Mouse (Mus musculus) stomach, postnatal 0 days (tissue): ENCODE measurements around the gene Galnt15. TPM values are rescaled to one million over a fixed set of nuclear protein-coding genes. Genes with fewer than 3 reads are reported as not detected.

Experiments
- ATAC-seq: fragments of 200-750 bp; cut with Nextera tagmentation; 2 replicates; pipeline ENCODE4 v1.8.0; 2017; ENCODE audit not compliant: low FRiP score, low TSS enrichment
- DNase-seq: peaks from one replicate; pipeline ENCODE4 v3.0.0-alpha.2; 2016; ENCODE audit warnings: low spot score
- H3K27ac ChIP-seq: fragments of 300-500 bp; sonication (generic); replicated peaks from 2 replicates; pipeline ENCODE4 v1.5.1; 2014; ENCODE audit warnings: mild to moderate bottlenecking, control low read depth
- H3K27me3 ChIP-seq: fragments of 300-500 bp; sonication (generic); 2 replicates; pipeline ENCODE4 v1.6.1; 2014; ENCODE audit warnings: low read length; ENCODE audit not compliant: control insufficient read depth, insufficient read depth
- H3K36me3 ChIP-seq: fragments of 300-500 bp; sonication (generic); 2 replicates; pipeline ENCODE4 v1.6.1; 2014; ENCODE audit warnings: low read length, mixed read lengths; ENCODE audit not compliant: control insufficient read depth, insufficient read depth
- H3K4me1 ChIP-seq: fragments of 300-500 bp; sonication (generic); replicated peaks from 2 replicates; pipeline ENCODE4 v1.6.1; 2014; ENCODE audit warnings: antibody characterized with exemption; ENCODE audit not compliant: control insufficient read depth, insufficient read depth
- H3K4me2 ChIP-seq: fragments of 300-500 bp; sonication (generic); replicated peaks from 2 replicates; pipeline ENCODE4 v1.6.1; 2014; ENCODE audit warnings: low read depth, mild to moderate bottlenecking, control low read depth, moderate library complexity
- H3K4me3 ChIP-seq: fragments of 300-500 bp; sonication (generic); 2 replicates; pipeline ENCODE4 v1.5.1; 2014; ENCODE audit warnings: low read depth, low read length, control low read depth
- H3K9ac ChIP-seq: fragments of 300-500 bp; sonication (generic); 2 replicates; pipeline ENCODE4 v1.6.1; 2014; ENCODE audit warnings: mild to moderate bottlenecking, low read length, control low read depth, mixed read lengths
- H3K9me3 ChIP-seq: fragments of 300-500 bp; sonication (generic); 2 replicates; pipeline ENCODE4 v1.6.1; 2016; ENCODE audit warnings: low read length; ENCODE audit not compliant: control insufficient read depth
- CTCF ChIP-seq: IDR thresholded peaks from 2 replicates; pipeline ENCODE4 v1.5.1; 2016; ENCODE audit warnings: antibody characterized with exemption, low read depth, mild to moderate bottlenecking, moderate library complexity
- EP300 ChIP-seq: optimal IDR thresholded peaks from 2 replicates; pipeline ENCODE3; 2016; ENCODE audit warnings: antibody characterized with exemption
- WGBS: fragments of 180-500 bp; shearing (Covaris S2); extraction: QIAGEN DNeasy Blood & Tissue Kit; methylation state at CpG from one replicate; pipeline ENCODE4 v1.1.7; 2014; 5-methylcytosine and 5-hydroxymethylcytosine counted together
- polyA plus RNA-seq: library from polyadenylated mRNA; unstranded; fragments of >200 nt; fragmentation: Nextera tagmentation; extraction: Ambion mirVana; gene quantifications from 2 replicates; pipeline ENCODE4 v1.2.1, GENCODE M21; 2015

Gene Galnt15
- polyA plus RNA-seq, 1 experiment from 2014 or later = 0.56 TPM

GRCm38 (mm10) chr14:32016466-32016865 is 12.3 kb upstream of the Galnt15 start:
- Histone ChIP-seq H3K4me2 (no peak overlapping the region), H3K27me3 (no peaks in the 10 kb centered on the region), H3K4me1 (no peaks in the 10 kb centered on the region), H3K36me3 (no peaks in the 10 kb centered on the region), H3K9me3 (no peaks in the 10 kb centered on the region), H3K4me3 (no peak overlapping the region), H3K27ac (no peak overlapping the region), H3K9ac (no peak overlapping the region)
- ATAC-seq = no peak
- 83% methylated on average over 3 of the region's 3 CpGs for whole genome bisulfite sequencing
- no peak for DNase-seq
- TF ChIP-seq CTCF (no peak), EP300 (no peak)

- no peak overlapping the region for H3K27ac ChIP-seq
- no peak overlapping the region for H3K4me3 ChIP-seq
- H3K36me3 ChIP-seq = no peaks in the 10 kb centered on the region
- WGBS = 15% methylated on average over 7 of the region's 7 CpGs
- H3K9me3 ChIP-seq = no peaks in the 10 kb centered on the region
- ATAC-seq (no peak), DNase-seq (no peak)
- H3K4me2 ChIP-seq = no peak overlapping the region
- H3K9ac ChIP-seq = no peak overlapping the region
- H3K4me1 ChIP-seq = no peaks in the 10 kb centered on the region
- H3K27me3 ChIP-seq = no peaks in the 10 kb centered on the region
- TF ChIP-seq EP300 (no peak), CTCF (no peak)
Measured at GRCm38 (mm10) chr14:32016921-32017320, 11.9 kb upstream of the Galnt15 start.

- H3K4me3 ChIP-seq = no peak overlapping the region
- H3K4me2 ChIP-seq = no peak overlapping the region
- 77% methylated on average over 2 of the region's 2 CpGs for WGBS
- H3K9ac ChIP-seq = no peak overlapping the region
- no peak overlapping the region for H3K27ac ChIP-seq
- TF ChIP-seq CTCF (no peak), EP300 (no peak)
- no peaks in the 10 kb centered on the region for H3K36me3 ChIP-seq
- H3K27me3 ChIP-seq = no peaks in the 10 kb centered on the region
- H3K4me1 ChIP-seq = no peaks in the 10 kb centered on the region
- no peak for DNase-seq
- no peak for ATAC-seq
- H3K9me3 ChIP-seq = no peaks in the 10 kb centered on the region
Measured at GRCm38 (mm10) chr14:32017448-32017847, 11.3 kb upstream of the Galnt15 start.

GRCm38 (mm10) chr14:32019091-32019490 is 9.7 kb upstream of the Galnt15 start:
- Histone ChIP-seq H3K36me3 (no peaks in the 10 kb centered on the region), H3K4me1 (no peaks in the 10 kb centered on the region), H3K9me3 (no peaks in the 10 kb centered on the region), H3K4me2 (no peak overlapping the region), H3K9ac (no peak overlapping the region), H3K27me3 (no peaks in the 10 kb centered on the region), H3K4me3 (no peak overlapping the region), H3K27ac (no peak overlapping the region)
- no peak for ATAC-seq
- 82% methylated on average over 8 of the region's 8 CpGs for WGBS
- no peak for DNase-seq
- TF ChIP-seq EP300 = no peak
- no peak for TF ChIP-seq CTCF

- Histone ChIP-seq H3K9me3 (no peaks in the 10 kb centered on the region), H3K9ac (no peak overlapping the region), H3K36me3 (no peaks in the 10 kb centered on the region), H3K4me3 (no peak overlapping the region), H3K27ac (no peak overlapping the region), H3K4me1 (no peaks in the 10 kb centered on the region), H3K27me3 (no peaks in the 10 kb centered on the region), H3K4me2 (no peak overlapping the region)
- no peak for ATAC-seq
- TF ChIP-seq EP300 (no peak), CTCF (no peak)
- DNase-seq = no peak
- 70% methylated on average over 9 of the region's 9 CpGs for WGBS
Measured at GRCm38 (mm10) chr14:32021967-32022366, 6.8 kb upstream of the Galnt15 start.

- no peak overlapping the region for H3K9ac ChIP-seq
- TF ChIP-seq CTCF = no peak
- no peak for TF ChIP-seq EP300
- DNase-seq = no peak
- H3K9me3 ChIP-seq = no peaks in the 10 kb centered on the region
- no peaks in the 10 kb centered on the region for H3K36me3 ChIP-seq
- no peaks in the 10 kb centered on the region for H3K27me3 ChIP-seq
- H3K4me1 ChIP-seq = no peaks in the 10 kb centered on the region
- no peak overlapping the region for H3K4me2 ChIP-seq
- no peak for ATAC-seq
- H3K27ac ChIP-seq = no peak overlapping the region
- H3K4me3 ChIP-seq = no peak overlapping the region
Measured at GRCm38 (mm10) chr14:32022450-32022849, 6.3 kb upstream of the Galnt15 start.
